Mouse (Mus musculus): ENCODE measurements around the gene Nudt9.

DNA sequence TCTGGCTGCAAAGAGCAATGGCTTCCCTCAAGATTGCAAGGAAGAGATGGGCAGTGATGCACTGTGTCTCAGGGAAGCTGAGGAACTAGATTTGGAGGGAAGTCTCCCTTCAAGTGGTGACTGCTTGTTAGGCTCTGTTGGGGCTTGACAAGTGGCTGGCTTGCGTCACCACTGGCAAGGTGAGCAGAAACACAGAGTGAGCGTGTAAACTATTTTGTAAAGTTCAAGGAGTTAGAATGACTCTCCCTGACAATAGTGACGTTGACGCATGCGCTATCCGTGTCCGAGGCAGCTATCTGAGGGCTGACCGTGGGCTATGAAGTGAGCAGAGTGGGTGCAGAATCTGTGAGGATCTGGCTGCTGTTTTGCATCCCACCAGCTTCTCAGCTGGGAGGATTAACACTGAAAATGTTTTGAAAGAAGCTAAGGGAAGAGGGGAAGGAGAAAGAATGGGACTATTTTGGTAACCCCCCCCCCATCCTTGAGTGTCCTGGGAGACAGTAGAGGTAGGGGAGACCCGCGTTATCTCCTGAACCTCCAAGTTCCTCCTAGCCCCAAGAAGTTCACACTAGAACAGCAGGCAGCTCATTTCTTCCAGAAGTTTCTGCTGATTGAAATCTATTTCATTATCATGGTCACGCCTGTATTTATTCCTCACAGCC is 49.4 kb downstream of the Nudt9 start:
- no peak for TF ChIP-seq POLR2A (IDR thresholded peaks at IDR 0.05; ENCODE audit: insufficient read depth, low read depth, low read length)
- no peak for TF ChIP-seq CTCF (IDR thresholded peaks at IDR 0.05; ENCODE audit: insufficient read depth, low read depth, low read length)
